Mouse (Mus musculus): ENCODE results near the gene Kcnj6.

GRCm38 (mm10) chr16:94783696-94784095 lies 213.8 kb downstream of the Kcnj6 start:
- TF ChIP-seq USF1 (IDR thresholded peaks at IDR 0.05; ENCODE audit: low read depth) (no peak), SRF (IDR thresholded peaks at IDR 0.05; ENCODE audit: control insufficient read depth, insufficient read length, low read depth) (no peak), POLR2AphosphoS2 (IDR thresholded peaks at IDR 0.05; ENCODE audit: insufficient read length, low read depth) (no peak), POLR2A (IDR thresholded peaks at IDR 0.05; ENCODE audit: insufficient read length, low read depth) (no peak), MAX (IDR thresholded peaks at IDR 0.05; ENCODE audit: low read depth) (no peak), MYOD1 (IDR thresholded peaks at IDR 0.05; ENCODE audit: control insufficient read depth in 1 of 3, insufficient read length in 2 of 3, low read depth in 2 of 3) (no peak), TCF12 (IDR thresholded peaks at IDR 0.05; ENCODE audit: insufficient read depth, poor library complexity, severe bottlenecking) (no peak), CEBPB (IDR thresholded peaks at IDR 0.05; ENCODE audit: insufficient read depth, poor library complexity, severe bottlenecking) (no peak)

All from myocyte (in vitro differentiated cells).